Mouse (Mus musculus): ENCODE measurements around the gene Acap1. TPM values are rescaled to one million over a fixed set of nuclear protein-coding genes. Genes with fewer than 3 reads are reported as not detected.

Acap1 gene
- polyA plus RNA-seq, 1 experiment from 2014 or later = 0.67 TPM

GRCm38 (mm10) chr11:69879711-69880110, 15.6 kb downstream of the Acap1 start:
- H3K27ac ChIP-seq (ENCODE audit: low read length) = peak overlapping the region; percentile 98; the same call in 1 of the 2 replicates
- WGBS = 45% methylated on average over 15 of the region's 15 CpGs

DNA sequence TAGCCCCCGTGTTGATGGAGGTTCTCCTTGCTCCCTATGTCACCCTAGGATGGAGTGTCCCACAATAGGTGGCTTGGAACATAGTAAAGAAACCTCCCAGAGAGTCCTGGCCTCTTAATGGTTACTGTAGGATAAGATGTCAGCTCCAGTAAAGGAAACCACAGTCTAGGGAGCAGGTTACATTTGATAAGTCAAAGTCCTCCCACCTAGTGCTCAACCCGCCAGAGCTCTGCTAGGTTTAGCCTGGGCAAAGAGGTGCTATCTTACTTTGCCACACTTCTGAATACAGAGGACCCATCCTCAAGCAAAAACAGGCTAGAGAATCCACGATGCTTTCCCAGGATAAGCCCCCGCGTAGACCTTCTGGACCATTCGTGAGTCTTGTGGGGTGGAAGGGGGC, 16.4 kb downstream of the Acap1 start:
- WGBS = 85% methylated on average over 6 of the region's 6 CpGs
- Histone ChIP-seq H3K4me3 (ENCODE audit: low read length) (peak overlapping the region; percentile 65), H3K36me3 (ENCODE audit: insufficient read depth, low read length) (no peaks in the 10 kb centered on the region), H3K27ac (ENCODE audit: low read length) (no peak overlapping the region), H3K4me1 (ENCODE audit: insufficient read depth, low read length) (peaks cover 52% of the 10 kb centered on the region), H3K9me3 (ENCODE audit: low read length) (no peaks in the 10 kb centered on the region), H3K27me3 (ENCODE audit: insufficient read depth, low read length) (no peaks in the 10 kb centered on the region), H3K9ac (replicated peaks; ENCODE audit: low read length) (peak overlapping the region; percentile 63), H3K4me2 (replicated peaks; ENCODE audit: low read depth, low read length) (peak overlapping the region; percentile 55)
- ATAC-seq (ENCODE audit: low FRiP score, low TSS enrichment) = no peak

More at GRCm38 (mm10) chr11:69879711-69880110, 15.6 kb downstream of the Acap1 start:
- Histone ChIP-seq H3K27me3 (ENCODE audit: insufficient read depth, low read length) (no peaks in the 10 kb centered on the region), H3K9ac (replicated peaks; ENCODE audit: low read length) (peak overlapping the region; percentile 63), H3K4me1 (ENCODE audit: insufficient read depth, low read length) (peaks cover 52% of the 10 kb centered on the region), H3K36me3 (ENCODE audit: insufficient read depth, low read length) (no peaks in the 10 kb centered on the region), H3K4me2 (replicated peaks; ENCODE audit: low read depth, low read length) (peak overlapping the region; percentile 55), H3K9me3 (ENCODE audit: low read length) (no peaks in the 10 kb centered on the region), H3K4me3 (ENCODE audit: low read length) (peak overlapping the region; percentile 65)
- ATAC-seq (ENCODE audit: low FRiP score, low TSS enrichment) = no peak

- Histone ChIP-seq H3K9me3 (ENCODE audit: low read length) (no peaks in the 10 kb centered on the region), H3K4me1 (ENCODE audit: insufficient read depth, low read length) (peaks cover 52% of the 10 kb centered on the region), H3K36me3 (ENCODE audit: insufficient read depth, low read length) (no peaks in the 10 kb centered on the region), H3K9ac (replicated peaks; ENCODE audit: low read length) (no peak overlapping the region), H3K4me2 (replicated peaks; ENCODE audit: low read depth, low read length) (peak overlapping the region; percentile 27; the same call in 1 of the 2 replicates), H3K4me3 (ENCODE audit: low read length) (0 out of 2 replicates have a peak overlapping the region, but pooled peaks have one; percentile 3), H3K27me3 (ENCODE audit: insufficient read depth, low read length) (no peaks in the 10 kb centered on the region), H3K27ac (ENCODE audit: low read length) (no peak overlapping the region)
- no peak for ATAC-seq (ENCODE audit: low FRiP score, low TSS enrichment)
- 86% methylated on average over 3 of the region's 3 CpGs for WGBS
Observed at GRCm38 (mm10) chr11:69878399-69878798, 16.9 kb downstream of the Acap1 start.

- Histone ChIP-seq H3K4me2 (replicated peaks; ENCODE audit: low read depth, low read length) (peak within 1 kb of the TSS; percentile 55), H3K9ac (replicated peaks; ENCODE audit: low read length) (peak within 1 kb of the TSS; percentile 32), H3K9me3 (ENCODE audit: low read length) (no peaks in the 10 kb centered on the region), H3K27ac (ENCODE audit: low read length) (no peak within 1 kb of the TSS), H3K36me3 (ENCODE audit: insufficient read depth, low read length) (no peaks in the 10 kb centered on the region), H3K4me3 (ENCODE audit: low read length) (peak within 1 kb of the TSS; percentile 7; the same call in 1 of the 2 replicates), H3K4me1 (ENCODE audit: insufficient read depth, low read length) (peaks cover 52% of the 10 kb centered on the region), H3K27me3 (ENCODE audit: insufficient read depth, low read length) (no peaks in the 10 kb centered on the region)
- 91% methylated on average over 11 of the region's 11 CpGs for WGBS
- no peak for ATAC-seq (ENCODE audit: low FRiP score, low TSS enrichment)
Observed at GRCm38 (mm10) chr11:69877878-69878277, 17.5 kb downstream of the Acap1 start, which contains the start of gene Tmem95. Tmem95 (minus strand) TSS chr11:69878018.

GRCm38 (mm10) chr11:69876867-69877266, 18.5 kb downstream of the Acap1 start:
- Histone ChIP-seq H3K9me3 (ENCODE audit: low read length) (no peaks in the 10 kb centered on the region), H3K36me3 (ENCODE audit: insufficient read depth, low read length) (no peaks in the 10 kb centered on the region), H3K4me2 (replicated peaks; ENCODE audit: low read depth, low read length) (peak overlapping the region; percentile 30), H3K27ac (ENCODE audit: low read length) (peak overlapping the region; percentile 33; the same call in 1 of the 2 replicates), H3K4me1 (ENCODE audit: insufficient read depth, low read length) (peaks cover 46% of the 10 kb centered on the region), H3K9ac (replicated peaks; ENCODE audit: low read length) (no peak overlapping the region; the same call in 1 of the 2 replicates), H3K4me3 (ENCODE audit: low read length) (peak overlapping the region; percentile 7; the same call in 1 of the 2 replicates), H3K27me3 (ENCODE audit: insufficient read depth, low read length) (no peaks in the 10 kb centered on the region)
- WGBS = 4% methylated on average over 12 of the region's 12 CpGs
- peak; percentile 5; the same call in 1 of the 2 replicates for ATAC-seq (ENCODE audit: low FRiP score, low TSS enrichment)

GRCm38 (mm10) chr11:69876186-69876585, 19.2 kb downstream of the Acap1 start:
- H3K9me3 ChIP-seq (ENCODE audit: low read length) = no peaks in the 10 kb centered on the region
- H3K4me1 ChIP-seq (ENCODE audit: insufficient read depth, low read length) = peaks cover 44% of the 10 kb centered on the region
- H3K9ac ChIP-seq (replicated peaks; ENCODE audit: low read length) = no peak overlapping the region
- no peaks in the 10 kb centered on the region for H3K36me3 ChIP-seq (ENCODE audit: insufficient read depth, low read length)
- H3K27ac ChIP-seq (ENCODE audit: low read length) = peak overlapping the region; percentile 46; the same call in 1 of the 2 replicates
- no peak overlapping the region for H3K4me2 ChIP-seq (replicated peaks; ENCODE audit: low read depth, low read length)
- no peaks in the 10 kb centered on the region for H3K27me3 ChIP-seq (ENCODE audit: insufficient read depth, low read length)
- 58% methylated on average over 7 of the region's 7 CpGs for WGBS
- no peak for ATAC-seq (ENCODE audit: low FRiP score, low TSS enrichment)
- H3K4me3 ChIP-seq (ENCODE audit: low read length) = no peak overlapping the region

DNA sequence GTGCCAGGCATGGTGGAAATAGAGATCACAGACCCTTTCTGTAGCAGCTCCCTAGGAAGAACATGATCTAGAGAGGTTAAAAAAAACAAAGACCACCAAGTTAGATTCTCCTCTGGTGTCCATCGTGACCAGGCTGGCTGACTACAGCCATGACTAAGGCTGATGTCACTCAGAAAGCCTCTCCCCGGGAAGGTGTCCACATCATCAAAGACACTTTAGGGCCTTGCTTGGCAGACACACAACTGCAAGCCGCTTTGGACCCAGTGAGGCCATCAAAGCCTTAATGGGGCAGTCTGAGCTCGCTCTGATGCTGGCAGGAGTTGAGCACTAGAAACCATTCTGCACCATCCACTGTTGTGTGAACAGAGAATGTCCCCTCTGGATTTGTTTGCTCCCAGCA, 22.9 kb downstream of the Acap1 start:
- Histone ChIP-seq H3K4me3 (ENCODE audit: low read length) (no peak overlapping the region), H3K27ac (ENCODE audit: low read length) (no peak overlapping the region), H3K4me1 (ENCODE audit: insufficient read depth, low read length) (peaks cover 17% of the 10 kb centered on the region), H3K27me3 (ENCODE audit: insufficient read depth, low read length) (no peaks in the 10 kb centered on the region), H3K9ac (replicated peaks; ENCODE audit: low read length) (no peak overlapping the region), H3K4me2 (replicated peaks; ENCODE audit: low read depth, low read length) (no peak overlapping the region), H3K9me3 (ENCODE audit: low read length) (no peaks in the 10 kb centered on the region), H3K36me3 (ENCODE audit: insufficient read depth, low read length) (no peaks in the 10 kb centered on the region)
- whole genome bisulfite sequencing = 57% methylated on average over 4 of the region's 4 CpGs
- ATAC-seq (ENCODE audit: low FRiP score, low TSS enrichment) = no peak

DNA sequence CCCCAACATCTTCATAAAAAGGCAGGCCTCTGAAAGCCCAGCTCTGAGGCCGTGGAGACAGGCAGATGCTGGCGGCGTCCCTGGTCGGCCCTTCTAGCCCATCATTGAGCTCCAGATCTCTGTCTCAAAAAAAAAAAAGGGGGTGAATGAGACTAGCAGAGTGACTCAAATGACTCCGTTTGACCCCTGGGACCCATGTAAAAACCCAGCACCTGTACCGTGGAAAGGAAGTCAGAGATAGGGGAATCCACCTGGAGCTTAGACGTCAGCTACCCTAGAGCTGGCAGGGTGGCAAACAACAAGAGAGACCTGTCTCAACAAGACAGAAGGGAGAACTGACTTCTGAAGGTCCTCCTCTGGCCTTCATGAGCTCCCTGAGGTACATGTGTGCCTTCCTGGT, 23.5 kb downstream of the Acap1 start:
- Histone ChIP-seq H3K9ac (replicated peaks; ENCODE audit: low read length) (no peak overlapping the region), H3K27ac (ENCODE audit: low read length) (no peak overlapping the region), H3K27me3 (ENCODE audit: insufficient read depth, low read length) (no peaks in the 10 kb centered on the region), H3K4me1 (ENCODE audit: insufficient read depth, low read length) (peaks cover 12% of the 10 kb centered on the region; the same call in 1 of the 2 replicates), H3K36me3 (ENCODE audit: insufficient read depth, low read length) (no peaks in the 10 kb centered on the region), H3K4me2 (replicated peaks; ENCODE audit: low read depth, low read length) (no peak overlapping the region), H3K4me3 (ENCODE audit: low read length) (no peak overlapping the region), H3K9me3 (ENCODE audit: low read length) (no peaks in the 10 kb centered on the region)
- ATAC-seq (ENCODE audit: low FRiP score, low TSS enrichment) = no peak
- 90% methylated on average over 7 of the region's 7 CpGs for WGBS

- Histone ChIP-seq H3K27ac (ENCODE audit: low read length) (no peak overlapping the region), H3K9ac (replicated peaks; ENCODE audit: low read length) (no peak overlapping the region), H3K4me3 (ENCODE audit: low read length) (no peak overlapping the region), H3K36me3 (ENCODE audit: insufficient read depth, low read length) (no peaks in the 10 kb centered on the region), H3K4me2 (replicated peaks; ENCODE audit: low read depth, low read length) (no peak overlapping the region), H3K4me1 (ENCODE audit: insufficient read depth, low read length) (no peaks in the 10 kb centered on the region), H3K27me3 (ENCODE audit: insufficient read depth, low read length) (no peaks in the 10 kb centered on the region), H3K9me3 (ENCODE audit: low read length) (no peaks in the 10 kb centered on the region)
- WGBS = 91% methylated on average over 2 of the region's 2 CpGs
- ATAC-seq (ENCODE audit: low FRiP score, low TSS enrichment) = no peak
Observed at GRCm38 (mm10) chr11:69870289-69871069, 24.9 kb downstream of the Acap1 start.

DNA sequence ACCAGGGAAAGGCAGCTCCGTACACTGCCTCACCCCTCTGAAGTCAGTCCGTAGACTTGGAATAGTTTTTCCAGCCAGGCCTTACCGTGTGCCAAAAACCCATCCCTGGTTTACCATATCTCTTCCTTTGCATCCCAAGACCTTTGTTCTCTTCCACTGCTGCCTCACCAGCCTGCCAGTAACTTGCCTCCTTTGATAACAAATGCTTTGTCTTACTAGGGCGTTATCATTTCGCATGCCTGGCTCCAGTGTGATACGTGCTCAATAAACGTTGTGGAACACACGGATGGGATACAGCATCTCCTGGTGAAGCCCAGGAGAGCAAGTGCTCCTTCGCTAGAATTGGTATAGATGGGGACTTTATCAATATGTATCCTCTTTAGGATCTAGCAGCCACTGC, 28.0 kb downstream of the Acap1 start:
- Histone ChIP-seq H3K4me2 (replicated peaks; ENCODE audit: low read depth, low read length) (no peak overlapping the region), H3K27me3 (ENCODE audit: insufficient read depth, low read length) (no peaks in the 10 kb centered on the region), H3K4me1 (ENCODE audit: insufficient read depth, low read length) (no peaks in the 10 kb centered on the region), H3K9me3 (ENCODE audit: low read length) (no peaks in the 10 kb centered on the region), H3K36me3 (ENCODE audit: insufficient read depth, low read length) (no peaks in the 10 kb centered on the region), H3K4me3 (ENCODE audit: low read length) (no peak overlapping the region), H3K9ac (replicated peaks; ENCODE audit: low read length) (no peak overlapping the region), H3K27ac (ENCODE audit: low read length) (no peak overlapping the region)
- no peak for ATAC-seq (ENCODE audit: low FRiP score, low TSS enrichment)
- WGBS = 76% methylated on average over 9 of the region's 9 CpGs

Data from kidney, embryonic 16.5 days (tissue).